8 mouse cellular contexts compared by ENCODE assay signal in the genomic region with DNA sequence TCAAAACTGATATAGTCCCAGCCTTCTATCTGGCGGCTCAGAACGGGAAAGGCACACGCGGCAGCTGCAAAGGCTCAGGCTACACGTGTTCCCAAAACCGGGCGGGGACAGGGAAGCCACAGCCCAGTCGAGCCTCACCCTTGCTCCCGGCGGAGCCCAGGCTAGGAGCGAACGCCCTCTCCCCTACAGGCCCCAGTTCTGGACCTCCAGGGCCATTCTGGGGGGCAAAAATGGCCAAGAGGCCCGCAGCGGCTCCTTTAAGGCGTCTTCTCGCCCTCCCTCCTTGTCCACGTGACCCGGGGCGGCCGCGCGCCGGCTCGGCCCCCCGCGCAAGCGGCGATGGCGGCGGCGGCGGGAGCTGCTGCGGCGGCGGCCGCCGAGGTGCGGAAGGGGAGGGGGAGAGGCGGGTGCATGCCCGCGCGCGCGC. TPM values are rescaled to one million over a fixed set of nuclear protein-coding genes. Genes with fewer than 3 reads are reported as not detected.
DNase-seq lines count a peak whose midpoint lies in the region; ATAC-seq and TF ChIP-seq lines count a peak whose summit lies in the region.

A gene (minus strand): TSS at position 106 of the 427 bp plus-strand sequence.
A gene (plus strand): TSS at position 310 of the 427 bp plus-strand sequence.

- no peaks in the 10 kb centered on the region; the same call in 1 of the 2 replicates for H3K9me3 ChIP-seq in G1E (replicated peaks)
- H3K9me3 ChIP-seq in forebrain, postnatal 0 days (ENCODE audit: low read length), result no peaks in the 10 kb centered on the region
- no peaks in the 10 kb centered on the region for H3K9me3 ChIP-seq in lung, embryonic 16.5 days (ENCODE audit: control insufficient read depth, low read length)

- peak within 1 kb of the TSS; percentile 91 for H3K4me3 ChIP-seq in G1E (ENCODE audit: low read depth, low read length)
- peak within 1 kb of the TSS; percentile 95 for H3K4me3 ChIP-seq in forebrain, postnatal 0 days (ENCODE audit: low read depth, low read length)
- peak within 1 kb of the TSS; percentile 90 for H3K4me3 ChIP-seq in lung, embryonic 16.5 days (ENCODE audit: low read length)

- no peak for TF ChIP-seq CTCF in G1E (IDR thresholded peaks at IDR 0.05; ENCODE audit: low read depth, low read length)
- no peak for TF ChIP-seq CTCF in forebrain, postnatal 0 days (IDR thresholded peaks at IDR 0.05; ENCODE audit: low read depth)

- DNase-seq in G1E (ENCODE audit: low spot score), result peak; percentile 76
- DNase-seq in cerebellum, adult 18-20 months, result peak; percentile 84 to 88
- peak; percentile 89 for DNase-seq in forebrain, postnatal 0 days
- peak; percentile 79 to 89 for DNase-seq in heart, postnatal 36 days
- DNase-seq in layer of hippocampus, adult 9-10 months (ENCODE audit: low spot score), result peak; percentile 39
- peak; percentile 77 for DNase-seq in ovary, postnatal 10 days (ENCODE audit: low spot score)
- DNase-seq in thymus, postnatal 0 days (ENCODE audit: low spot score), result peak; percentile 78

- peaks cover 57% of the 10 kb centered on the region for H3K4me1 ChIP-seq in G1E (ENCODE audit: insufficient read depth, low read depth, low read length)
- H3K4me1 ChIP-seq in forebrain, postnatal 0 days (ENCODE audit: insufficient read depth), result peaks cover 10% of the 10 kb centered on the region; the same call in 1 of the 2 replicates
- peaks cover 30% of the 10 kb centered on the region for H3K4me1 ChIP-seq in lung, embryonic 16.5 days (replicated peaks; ENCODE audit: control insufficient read depth, insufficient read depth, low read length)

- H3K9ac ChIP-seq in forebrain, postnatal 0 days, result peak within 1 kb of the TSS; percentile 83
- peak within 1 kb of the TSS; percentile 97 for H3K9ac ChIP-seq in lung, embryonic 16.5 days (ENCODE audit: low read length)

- H3K27ac ChIP-seq in forebrain, postnatal 0 days (ENCODE audit: low read depth, low read length), result peak within 1 kb of the TSS; percentile 91
- peak within 1 kb of the TSS; percentile 99 for H3K27ac ChIP-seq in lung, embryonic 16.5 days (ENCODE audit: low read length)

- H3K36me3 ChIP-seq in G1E (replicated peaks), result peaks cover 40% of the 10 kb centered on the region
- H3K36me3 ChIP-seq in forebrain, postnatal 0 days (ENCODE audit: insufficient read depth), result peaks cover 22% of the 10 kb centered on the region
- H3K36me3 ChIP-seq in lung, embryonic 16.5 days (ENCODE audit: control insufficient read depth, insufficient read depth, low read length), result peaks cover 15% of the 10 kb centered on the region

- H3K4me2 ChIP-seq in forebrain, postnatal 0 days (ENCODE audit: low read depth), result peak within 1 kb of the TSS; percentile 89
- H3K4me2 ChIP-seq in lung, embryonic 16.5 days (ENCODE audit: low read depth, low read length), result peak within 1 kb of the TSS; percentile 72

- no peaks in the 10 kb centered on the region for H3K27me3 ChIP-seq in G1E (ENCODE audit: insufficient read depth, low read length)
- H3K27me3 ChIP-seq in forebrain, postnatal 0 days (ENCODE audit: insufficient read depth, low read length), result no peaks in the 10 kb centered on the region
- H3K27me3 ChIP-seq in lung, embryonic 16.5 days (ENCODE audit: control insufficient read depth, insufficient read depth, low read depth, low read length), result no peaks in the 10 kb centered on the region

- 3% methylated on average over 18 of the region's 44 CpGs for WGBS in forebrain, postnatal 0 days
- WGBS in lung, embryonic 16.5 days, result under 1% methylated on average over 34 of the region's 44 CpGs

- no peak; the same call in 1 of the 2 replicates for ATAC-seq in G1E (ENCODE audit: extremely low read depth, insufficient number of reproducible peaks, low FRiP score, poor library complexity, severe bottlenecking)
- ATAC-seq in forebrain, postnatal 0 days, result peak; percentile 45
- peak; percentile 69 for ATAC-seq in lung, embryonic 16.5 days (ENCODE audit: low read depth)

- intact Hi-C loops in heart, postnatal 36 days (cut with DNase I), result loop anchor here (2.0 to 10.0 kb wide), 4 partner anchors 33 to 347 kb away; a partner anchor contains a TSS

RNA-seq across cellular contexts. Expression of the first gene that starts in this region (rescaled TPM):
- 22.2 and 25.9 TPM in 2 replicates for total RNA-seq in G1E (2014; fragmentation: Nextera tagmentation)
- 1.4 and 2.5 TPM in 2 replicates for total RNA-seq in G1E (2017)
- 1.2 and 2.3 TPM in 2 replicates for polyA plus RNA-seq in G1E (2012)
- total RNA-seq in forebrain, postnatal 0 days (2014; rRNA removed), result 2.6 and 6.1 TPM in 2 replicates
- 3.0 and 3.5 TPM in 2 replicates for polyA plus RNA-seq in forebrain, postnatal 0 days (2015; fragmentation: Nextera tagmentation; extraction: Ambion mirVana)
- 1 to 10 TPM; 3.1 to 4.4 TPM for total RNA-seq in heart, postnatal 36 days (2021)
- 3.2 and 4.8 TPM in 2 replicates for polyA plus RNA-seq in lung, embryonic 16.5 days (2015; fragmentation: Nextera tagmentation; extraction: Ambion mirVana)
- 7.6 TPM in 2 replicates for polyA plus RNA-seq in thymus, postnatal 0 days (2015; fragmentation: Nextera tagmentation; extraction: Ambion mirVana)

RNA-seq across cellular contexts. Expression of the second gene that starts in this region (rescaled TPM):
- total RNA-seq in G1E (2014; fragmentation: Nextera tagmentation), result 123 and 126 TPM in 2 replicates
- total RNA-seq in G1E (2017), result 94.4 and 108 TPM in 2 replicates
- 346 and 451 TPM in 2 replicates for polyA plus RNA-seq in G1E (2012)
- 293 and 302 TPM in 2 replicates for total RNA-seq in forebrain, postnatal 0 days (2014; rRNA removed)
- polyA plus RNA-seq in forebrain, postnatal 0 days (2015; fragmentation: Nextera tagmentation; extraction: Ambion mirVana), result 45.5 and 61.8 TPM in 2 replicates
- 10 to 100 TPM; 44.6 to 49.8 TPM for total RNA-seq in heart, postnatal 36 days (2021)
- 58.2 and 62.2 TPM in 2 replicates for polyA plus RNA-seq in lung, embryonic 16.5 days (2015; fragmentation: Nextera tagmentation; extraction: Ambion mirVana)
- 38.6 and 47.9 TPM in 2 replicates for polyA plus RNA-seq in thymus, postnatal 0 days (2015; fragmentation: Nextera tagmentation; extraction: Ambion mirVana)

Comparison
In these comparisons a context has a peak if more than half of its experiments do, and no peak if none do; other contexts are left out.
1. DNase-seq: peak in every context shown above with its lines; median percentile 89 in forebrain, postnatal 0 days; 86 in cerebellum, adult 18-20 months; 84 in heart, postnatal 36 days; 78 in thymus, postnatal 0 days; 77 in ovary, postnatal 10 days; 76 in G1E; 39 in layer of hippocampus, adult 9-10 months.